In the genomic region with DNA sequence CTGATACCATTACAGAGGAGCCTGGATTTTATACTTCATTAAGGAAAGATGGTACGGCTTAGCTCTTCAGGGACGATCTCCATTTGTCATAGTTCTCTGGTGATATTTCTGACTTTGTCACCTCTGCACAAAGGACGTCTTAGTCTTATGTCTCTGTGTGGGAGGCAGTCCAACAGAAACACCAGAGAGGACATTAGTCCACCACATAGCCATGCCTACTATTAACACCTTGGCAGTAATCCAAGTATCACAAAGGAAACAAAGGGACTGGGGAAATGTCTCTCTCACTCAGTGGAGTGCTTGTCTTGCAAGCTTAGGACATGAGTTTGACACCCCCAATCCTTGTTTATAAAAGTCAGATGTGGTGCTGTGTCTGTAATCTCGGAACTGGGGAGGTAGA, we compare ENCODE assay signal across 12 mouse cellular contexts.
A peak's percentile ranks its signal among the peaks of the same experiment; 100 is the strongest.
DNase-seq lines count a peak whose midpoint lies in the region; ATAC-seq and TF ChIP-seq lines count a peak whose summit lies in the region.
"Had no signal": no experiment of that assay in that cellular context is flagged by ENCODE, and none has a peak within 500 bp of the region (broad histone marks: within the 10 kb centered on the region; RNA-seq: fewer than 3 reads in every experiment).

No protein-coding gene starts in this region.

- no peaks in the 10 kb centered on the region; the same call in 1 of the 2 replicates for H3K36me3 ChIP-seq in forebrain, postnatal 0 days (ENCODE audit: insufficient read depth)
- no peaks in the 10 kb centered on the region for H3K36me3 ChIP-seq in forebrain, embryonic 16.5 days (ENCODE audit: control insufficient read depth, insufficient read depth)
- no peaks in the 10 kb centered on the region for H3K36me3 ChIP-seq in kidney, adult 2 months (ENCODE audit: control insufficient read depth, insufficient read depth, low read length)
- H3K36me3 ChIP-seq in kidney, embryonic 16.5 days (ENCODE audit: insufficient read depth, low read length) = peaks cover 15% of the 10 kb centered on the region; the same call in 1 of the 2 replicates
- H3K36me3 ChIP-seq in neural tube, embryonic 15.5 days = no peaks in the 10 kb centered on the region
- H3K36me3 ChIP-seq: neural tube, embryonic 12.5 days had no signal

- no peak overlapping the region for H3K4me2 ChIP-seq in forebrain, postnatal 0 days (ENCODE audit: low read depth)
- no peak overlapping the region for H3K4me2 ChIP-seq in forebrain, embryonic 16.5 days (ENCODE audit: low read length)
- H3K4me2 ChIP-seq in kidney, embryonic 16.5 days (replicated peaks; ENCODE audit: low read depth, low read length) = no peak overlapping the region
- H3K4me2 ChIP-seq in neural tube, embryonic 15.5 days = no peak overlapping the region
- H3K4me2 ChIP-seq: neural tube, embryonic 12.5 days had no signal

- DNase-seq in forebrain, postnatal 0 days = peak; percentile 51
- peak; percentile 40 for DNase-seq in kidney, adult 2 months
- peak; percentile 66 for DNase-seq in retina, postnatal 1 day
- no peak for DNase-seq in retina, embryonic 14.5 days (ENCODE audit: low spot score)
- DNase-seq in ovary, postnatal 10 days (ENCODE audit: low spot score) = no peak
- DNase-seq: B cell, adult 2 months; layer of hippocampus, postnatal 36 days had no signal

- H3K27ac ChIP-seq in forebrain, postnatal 0 days (ENCODE audit: low read depth, low read length) = peak overlapping the region; percentile 29; the same call in 1 of the 2 replicates
- no peak overlapping the region; the same call in 1 of the 2 replicates for H3K27ac ChIP-seq in forebrain, embryonic 16.5 days (ENCODE audit: low read length)
- H3K27ac ChIP-seq in kidney, adult 2 months (ENCODE audit: insufficient read depth, low read depth, low read length) = no peak overlapping the region
- no peak overlapping the region for H3K27ac ChIP-seq in kidney, embryonic 16.5 days (ENCODE audit: low read length)
- H3K27ac ChIP-seq in neural tube, embryonic 15.5 days (replicated peaks) = peak overlapping the region; percentile 61
- H3K27ac ChIP-seq: neural tube, embryonic 12.5 days had no signal

- TF ChIP-seq POLR2A in kidney, adult 2 months (IDR thresholded peaks at IDR 0.05; ENCODE audit: low read depth, low read length) = no peak

- 27% methylated on average over 4 of the region's 4 CpGs for WGBS in forebrain, postnatal 0 days
- WGBS in forebrain, embryonic 16.5 days = 26% methylated on average over 4 of the region's 4 CpGs
- WGBS in kidney, adult 2 months = 50% methylated on average over 4 of the region's 4 CpGs
- 46% methylated on average over 4 of the region's 4 CpGs for WGBS in kidney, embryonic 16.5 days
- WGBS in neural tube, embryonic 15.5 days = 40% methylated on average over 4 of the region's 4 CpGs

- H3K4me1 ChIP-seq in forebrain, postnatal 0 days (ENCODE audit: insufficient read depth) = peaks cover 6% of the 10 kb centered on the region; the same call in 1 of the 2 replicates
- peaks cover 7% of the 10 kb centered on the region for H3K4me1 ChIP-seq in forebrain, embryonic 16.5 days (replicated peaks; ENCODE audit: control insufficient read depth, insufficient read depth, low read length)
- H3K4me1 ChIP-seq in kidney, adult 2 months (ENCODE audit: control insufficient read depth, insufficient read depth, low read length) = no peaks in the 10 kb centered on the region
- H3K4me1 ChIP-seq in kidney, embryonic 16.5 days (ENCODE audit: insufficient read depth, low read length) = peaks cover 12% of the 10 kb centered on the region; the same call in 1 of the 2 replicates
- H3K4me1 ChIP-seq in neural tube, embryonic 15.5 days = peaks cover 16% of the 10 kb centered on the region
- H3K4me1 ChIP-seq: neural tube, embryonic 12.5 days had no signal

- no peak for ATAC-seq in forebrain, postnatal 0 days
- no peak for ATAC-seq in forebrain, embryonic 16.5 days
- ATAC-seq in kidney, embryonic 16.5 days (ENCODE audit: low FRiP score, low TSS enrichment) = no peak
- no peak for ATAC-seq in neural tube, embryonic 15.5 days (ENCODE audit: low FRiP score)
- ATAC-seq: intestine, embryonic 16.5 days had no signal

- H3K9ac ChIP-seq in forebrain, postnatal 0 days = no peak overlapping the region
- H3K9ac ChIP-seq in forebrain, embryonic 16.5 days (replicated peaks; ENCODE audit: low read depth, low read length) = no peak overlapping the region
- H3K9ac ChIP-seq in kidney, embryonic 16.5 days (replicated peaks; ENCODE audit: low read length) = no peak overlapping the region
- H3K9ac ChIP-seq in neural tube, embryonic 15.5 days (replicated peaks) = no peak overlapping the region
- H3K9ac ChIP-seq: neural tube, embryonic 12.5 days had no signal

- TF ChIP-seq CTCF in forebrain, postnatal 0 days (IDR thresholded peaks at IDR 0.05; ENCODE audit: low read depth) = no peak
- no peak for TF ChIP-seq CTCF in kidney, adult 2 months (conservative IDR thresholded peaks at IDR 0.05; ENCODE audit: insufficient read depth, insufficient read length, low read depth, low read length)

- no peaks in the 10 kb centered on the region for H3K27me3 ChIP-seq in forebrain, postnatal 0 days (ENCODE audit: insufficient read depth, low read length)
- H3K27me3 ChIP-seq in forebrain, embryonic 16.5 days (replicated peaks; ENCODE audit: control insufficient read depth, insufficient read depth, low read length) = no peaks in the 10 kb centered on the region
- H3K27me3 ChIP-seq in kidney, adult 2 months (replicated peaks; ENCODE audit: control insufficient read depth, insufficient read depth, low read length) = no peaks in the 10 kb centered on the region
- H3K27me3 ChIP-seq in kidney, embryonic 16.5 days (ENCODE audit: insufficient read depth, low read length) = no peaks in the 10 kb centered on the region
- H3K27me3 ChIP-seq in neural tube, embryonic 15.5 days (replicated peaks) = no peaks in the 10 kb centered on the region
- H3K27me3 ChIP-seq: neural tube, embryonic 12.5 days had no signal

- no peak overlapping the region for H3K4me3 ChIP-seq in forebrain, postnatal 0 days (ENCODE audit: low read depth, low read length)
- no peak overlapping the region for H3K4me3 ChIP-seq in forebrain, embryonic 16.5 days (replicated peaks; ENCODE audit: low read length)
- H3K4me3 ChIP-seq in kidney, adult 2 months (ENCODE audit: insufficient read depth, low read depth, low read length) = no peak overlapping the region
- no peak overlapping the region for H3K4me3 ChIP-seq in kidney, embryonic 16.5 days (ENCODE audit: low read length)
- H3K4me3 ChIP-seq in neural tube, embryonic 15.5 days (replicated peaks) = no peak overlapping the region
- H3K4me3 ChIP-seq: neural tube, embryonic 12.5 days had no signal

- no peaks in the 10 kb centered on the region for H3K9me3 ChIP-seq in forebrain, postnatal 0 days (ENCODE audit: low read length)
- no peaks in the 10 kb centered on the region for H3K9me3 ChIP-seq in forebrain, embryonic 16.5 days (ENCODE audit: control insufficient read depth, low read length)
- no peaks in the 10 kb centered on the region for H3K9me3 ChIP-seq in kidney, embryonic 16.5 days (ENCODE audit: low read length)
- no peaks in the 10 kb centered on the region for H3K9me3 ChIP-seq in neural tube, embryonic 15.5 days (replicated peaks)
- H3K9me3 ChIP-seq: neural tube, embryonic 12.5 days had no signal

Comparison
In these comparisons a context has a peak if more than half of its experiments do, and no peak if none do; other contexts are left out.
1. DNase-seq: peak in forebrain, postnatal 0 days (single experiment), kidney, adult 2 months (single experiment) and retina, postnatal 1 day (single experiment); none in retina, embryonic 14.5 days (single experiment) and ovary, postnatal 10 days (single experiment).
2. H3K27ac ChIP-seq: peak in forebrain, postnatal 0 days (single experiment) and neural tube, embryonic 15.5 days (single experiment); none in forebrain, embryonic 16.5 days (single experiment), kidney, adult 2 months (single experiment) and kidney, embryonic 16.5 days (single experiment).